Mouse (Mus musculus) megakaryocyte-erythroid progenitor cell, adult 5-6 weeks (primary cell): ENCODE results near the gene Rorc. TPM values are rescaled to one million over a fixed set of nuclear protein-coding genes. Genes with fewer than 3 reads are reported as not detected.
A peak's percentile ranks its signal among the peaks of the same experiment; 100 is the strongest.

ENCODE experiments used
- ATAC-seq: replicated peaks from 2 replicates; pipeline ENCODE4 v1.8.0; 2016; ENCODE audit warnings: mild to moderate bottlenecking, inconsistent platforms; ENCODE audit not compliant: severe bottlenecking, poor library complexity, low FRiP score, low TSS enrichment
- total RNA-seq, 2 experiments: library from RNA; stranded (forward) in 1 of 2; stranded (reverse) in 1 of 2; fragments of 200-1000, 215-1000 nt in 1 of 2; fragments of >200 nt in 1 of 2; fragmentation: Nextera tagmentation in 1 of 2; gene quantifications; 2 replicates each; pipeline ENCODE4 v1.2.3; 2014 to 2017

The Rorc gene
- total RNA-seq, 2 experiments from 2014 or later, result not detected

- no peak for ATAC-seq
Measured at GRCm38 (mm10) chr3:94374636-94375035, 2.0 kb downstream of the Rorc start.

GRCm38 (mm10) chr3:94375146-94375545 is 2.6 kb downstream of the Rorc start:
- ATAC-seq, result no peak

- no peak for ATAC-seq
Measured at GRCm38 (mm10) chr3:94375861-94376260, 3.3 kb downstream of the Rorc start.

GRCm38 (mm10) chr3:94377028-94377923 is 4.7 kb downstream of the Rorc start:
- ATAC-seq, result no peak

GRCm38 (mm10) chr3:94379831-94380510 is 7.4 kb downstream of the Rorc start:
- no peak for ATAC-seq

- no peak for ATAC-seq
Measured at GRCm38 (mm10) chr3:94382308-94382707, 9.7 kb downstream of the Rorc start.

GRCm38 (mm10) chr3:94383476-94383875 is 10.9 kb downstream of the Rorc start:
- no peak for ATAC-seq

GRCm38 (mm10) chr3:94386671-94387070 is 14.1 kb downstream of the Rorc start:
- ATAC-seq, result no peak

GRCm38 (mm10) chr3:94387391-94387790 is 14.8 kb downstream of the Rorc start:
- no peak for ATAC-seq

GRCm38 (mm10) chr3:94388047-94388446 is 15.5 kb downstream of the Rorc start:
- ATAC-seq, result 0 out of 2 replicates have a peak, but pooled peaks have one; percentile 29

GRCm38 (mm10) chr3:94389420-94389819 is 16.8 kb downstream of the Rorc start:
- ATAC-seq, result no peak

GRCm38 (mm10) chr3:94391001-94391400 is 18.4 kb downstream of the Rorc start:
- ATAC-seq, result no peak

- no peak for ATAC-seq
Measured at GRCm38 (mm10) chr3:94392128-94392527, 19.5 kb downstream of the Rorc start.

GRCm38 (mm10) chr3:94393049-94393448 is 20.5 kb downstream of the Rorc start:
- no peak for ATAC-seq

GRCm38 (mm10) chr3:94396336-94396735 is 23.7 kb downstream of the Rorc start:
- ATAC-seq, result no peak

GRCm38 (mm10) chr3:94396851-94397250 is 24.3 kb downstream of the Rorc start:
- no peak for ATAC-seq

- no peak for ATAC-seq
Measured at GRCm38 (mm10) chr3:94398217-94398616, 25.6 kb downstream of the Rorc start, which contains the start of gene Lingo4. TSS of gene Lingo4 (plus strand) at chr3:94398517.

GRCm38 (mm10) chr3:94398943-94399481 is 26.4 kb downstream of the Rorc start:
- ATAC-seq, result 0 out of 2 replicates have a peak, but pooled peaks have one; percentile 15

GRCm38 (mm10) chr3:94399663-94400310 is 27.2 kb downstream of the Rorc start:
- no peak for ATAC-seq

- ATAC-seq, result no peak
Measured at GRCm38 (mm10) chr3:94402451-94402850, 29.9 kb downstream of the Rorc start.
